Mouse (Mus musculus): ENCODE measurements around the gene Pld5. TPM values are rescaled to one million over a fixed set of nuclear protein-coding genes. Genes with fewer than 3 reads are reported as not detected.
A peak's percentile ranks its signal among the peaks of the same experiment; 100 is the strongest.

Gene Pld5
- polyA plus RNA-seq, 1 experiment from 2014 or later: 0.25 TPM

DNA sequence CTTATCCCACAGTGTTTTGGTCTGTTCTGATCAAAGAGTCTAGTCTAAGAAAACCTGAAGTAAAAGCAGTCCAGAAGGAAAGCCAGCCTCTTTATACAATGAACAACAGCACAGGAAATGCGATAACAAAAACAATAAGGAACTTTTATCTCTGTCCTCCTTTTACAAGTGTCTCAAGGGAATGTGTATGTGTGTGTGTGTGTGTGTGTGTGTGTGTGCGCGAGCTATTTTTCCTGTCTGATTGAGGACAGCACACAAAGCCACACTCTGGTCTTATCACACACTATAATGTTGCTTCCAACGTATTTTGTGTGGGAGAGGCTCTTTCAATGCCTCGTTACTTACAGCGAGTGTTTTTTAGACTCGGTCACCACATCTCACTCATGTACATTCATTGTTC lies 196.7 kb downstream of the Pld5 start:
- no peaks in the 10 kb centered on the region for H3K36me3 ChIP-seq
- H3K27ac ChIP-seq: no peak overlapping the region
- no peak overlapping the region for H3K9ac ChIP-seq
- H3K4me1 ChIP-seq: peaks cover 14% of the 10 kb centered on the region
- no peak for ATAC-seq (ENCODE audit: borderline replicate concordance, extremely low read depth, low FRiP score, low TSS enrichment)
- WGBS: 65% methylated on average over 7 of the region's 7 CpGs
- no peaks in the 10 kb centered on the region for H3K27me3 ChIP-seq
- no peak overlapping the region for H3K4me2 ChIP-seq
- H3K9me3 ChIP-seq: no peaks in the 10 kb centered on the region
- no peak overlapping the region for H3K4me3 ChIP-seq

DNA sequence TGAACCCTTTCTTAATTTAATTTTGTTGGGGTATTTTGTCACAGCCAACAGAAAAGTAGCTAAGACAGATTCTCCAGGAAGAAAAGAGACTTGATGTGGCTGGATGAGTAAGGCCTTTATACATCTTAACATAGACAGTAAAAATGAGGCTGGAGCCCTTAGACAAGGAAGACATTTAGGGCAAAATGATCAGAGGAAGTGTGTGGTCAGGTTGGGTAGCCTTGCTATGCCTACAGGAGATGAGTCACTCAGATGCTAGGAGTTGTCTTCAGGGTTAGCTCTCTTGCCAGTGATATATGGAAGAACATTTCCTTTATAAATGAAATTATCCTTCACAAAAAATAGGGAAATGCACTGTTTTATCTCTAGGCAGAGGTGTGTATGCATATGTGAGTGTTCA lies 198.3 kb downstream of the Pld5 start:
- Histone ChIP-seq H3K4me3 (no peak overlapping the region), H3K27me3 (no peaks in the 10 kb centered on the region), H3K4me1 (peaks cover 14% of the 10 kb centered on the region), H3K9me3 (no peaks in the 10 kb centered on the region), H3K36me3 (no peaks in the 10 kb centered on the region), H3K27ac (no peak overlapping the region), H3K9ac (no peak overlapping the region), H3K4me2 (no peak overlapping the region)
- ATAC-seq (ENCODE audit: borderline replicate concordance, extremely low read depth, low FRiP score, low TSS enrichment): no peak

DNA sequence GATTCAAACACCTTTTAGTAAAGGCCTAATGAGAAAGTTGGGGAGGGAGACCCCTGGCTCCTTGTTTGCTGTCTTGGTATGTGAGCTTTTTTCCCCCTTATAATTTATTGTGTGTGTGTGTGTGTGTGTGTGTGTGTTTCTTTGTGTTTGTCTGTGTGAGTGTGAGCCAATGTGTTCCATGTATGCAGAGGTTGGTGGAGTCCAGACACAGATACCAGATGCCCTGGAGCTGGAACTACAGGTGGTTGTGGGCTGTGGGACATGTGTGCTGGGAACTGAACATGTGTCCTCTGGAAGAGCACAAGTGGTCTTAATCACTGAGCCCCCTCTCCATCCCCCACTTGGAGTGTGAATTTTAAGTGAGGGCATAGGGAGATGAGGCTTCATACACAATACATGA lies 199.3 kb downstream of the Pld5 start:
- H3K4me1 ChIP-seq: peaks cover 14% of the 10 kb centered on the region
- 0 out of 2 replicates have a peak overlapping the region, but pooled peaks have one; percentile 24 for H3K27ac ChIP-seq
- no peak; the same call in 1 of the 2 replicates for ATAC-seq (ENCODE audit: borderline replicate concordance, extremely low read depth, low FRiP score, low TSS enrichment)
- H3K9me3 ChIP-seq: no peaks in the 10 kb centered on the region
- no peak overlapping the region for H3K9ac ChIP-seq
- H3K4me3 ChIP-seq: no peak overlapping the region
- no peaks in the 10 kb centered on the region for H3K36me3 ChIP-seq
- H3K4me2 ChIP-seq: no peak overlapping the region
- H3K27me3 ChIP-seq: no peaks in the 10 kb centered on the region

DNA sequence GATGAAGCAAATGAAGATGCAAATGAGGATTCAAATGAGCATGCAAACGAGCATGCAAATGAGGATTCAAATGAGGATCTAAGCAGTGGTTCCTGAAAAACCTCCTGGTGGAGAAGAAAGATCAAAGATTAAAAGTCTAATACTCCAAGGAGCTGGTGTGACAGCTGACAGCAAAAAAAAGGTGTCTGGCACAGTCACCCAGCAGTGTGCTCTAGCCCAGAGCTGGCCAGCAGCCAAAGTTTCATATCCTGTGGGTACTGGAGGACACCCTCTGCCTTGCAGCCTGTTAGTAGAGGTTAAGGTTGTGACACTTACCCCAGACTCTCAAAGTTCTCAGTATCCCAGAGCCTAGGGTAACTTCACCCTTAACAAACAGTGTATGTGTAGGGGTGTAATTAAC lies 199.7 kb downstream of the Pld5 start:
- no peak overlapping the region for H3K4me3 ChIP-seq
- no peak overlapping the region for H3K9ac ChIP-seq
- no peaks in the 10 kb centered on the region for H3K9me3 ChIP-seq
- H3K4me1 ChIP-seq: peaks cover 14% of the 10 kb centered on the region
- 0 out of 2 replicates have a peak overlapping the region, but pooled peaks have one; percentile 24 for H3K27ac ChIP-seq
- WGBS: 65% methylated on average over 1 of the region's 1 CpGs
- H3K27me3 ChIP-seq: no peaks in the 10 kb centered on the region
- peak; percentile 78 for ATAC-seq (ENCODE audit: borderline replicate concordance, extremely low read depth, low FRiP score, low TSS enrichment)
- no peaks in the 10 kb centered on the region for H3K36me3 ChIP-seq
- H3K4me2 ChIP-seq: no peak overlapping the region

DNA sequence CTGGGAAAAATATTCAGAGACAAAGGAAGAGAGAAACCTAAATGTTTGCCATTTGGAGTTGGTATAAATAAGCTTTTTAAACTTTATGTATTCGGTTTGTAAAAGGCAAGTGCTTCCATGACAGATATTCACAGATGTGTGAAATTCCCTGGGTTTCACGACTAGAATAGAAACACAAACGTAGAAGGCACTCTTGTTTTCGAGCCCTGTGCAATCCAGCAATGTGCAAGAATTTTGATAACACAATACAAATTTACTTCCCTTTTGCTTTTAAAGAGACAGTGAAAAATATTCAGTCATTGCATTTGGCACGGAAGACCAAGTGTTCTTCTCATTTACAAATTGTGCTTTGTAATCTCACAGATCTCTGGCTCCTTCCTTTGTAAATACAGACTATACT lies 200.6 kb downstream of the Pld5 start:
- WGBS: 22% methylated on average over 5 of the region's 5 CpGs
- Histone ChIP-seq H3K9me3 (no peaks in the 10 kb centered on the region), H3K9ac (no peak overlapping the region), H3K4me2 (no peak overlapping the region), H3K27ac (no peak overlapping the region), H3K4me1 (peaks cover 14% of the 10 kb centered on the region), H3K4me3 (no peak overlapping the region), H3K27me3 (no peaks in the 10 kb centered on the region), H3K36me3 (no peaks in the 10 kb centered on the region)
- ATAC-seq (ENCODE audit: borderline replicate concordance, extremely low read depth, low FRiP score, low TSS enrichment): no peak

DNA sequence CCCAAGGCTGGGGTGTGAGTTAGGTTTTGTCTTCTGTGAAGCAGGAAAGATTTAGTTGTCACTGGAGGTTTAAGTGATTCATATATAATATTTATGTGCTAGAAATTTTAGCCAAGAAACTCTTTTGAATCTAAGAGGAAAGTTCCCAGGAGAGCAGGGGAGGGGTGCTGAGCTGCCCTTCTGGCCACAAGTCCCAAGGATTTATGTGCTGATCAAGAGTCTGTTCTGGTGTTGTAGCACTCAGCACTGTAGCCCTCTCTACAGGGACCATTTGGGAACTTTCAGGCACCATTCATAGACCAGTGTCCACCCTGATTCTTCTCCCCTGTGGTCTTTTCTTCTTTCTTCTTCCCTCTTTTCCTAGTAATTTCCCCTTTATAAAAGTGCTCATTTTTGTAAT lies 209.8 kb downstream of the Pld5 start:
- Histone ChIP-seq H3K9me3 (no peaks in the 10 kb centered on the region), H3K27ac (no peak overlapping the region), H3K4me3 (no peak overlapping the region), H3K4me2 (no peak overlapping the region), H3K27me3 (no peaks in the 10 kb centered on the region), H3K36me3 (no peaks in the 10 kb centered on the region), H3K4me1 (no peaks in the 10 kb centered on the region), H3K9ac (no peak overlapping the region)
- no peak for ATAC-seq (ENCODE audit: borderline replicate concordance, extremely low read depth, low FRiP score, low TSS enrichment)

DNA sequence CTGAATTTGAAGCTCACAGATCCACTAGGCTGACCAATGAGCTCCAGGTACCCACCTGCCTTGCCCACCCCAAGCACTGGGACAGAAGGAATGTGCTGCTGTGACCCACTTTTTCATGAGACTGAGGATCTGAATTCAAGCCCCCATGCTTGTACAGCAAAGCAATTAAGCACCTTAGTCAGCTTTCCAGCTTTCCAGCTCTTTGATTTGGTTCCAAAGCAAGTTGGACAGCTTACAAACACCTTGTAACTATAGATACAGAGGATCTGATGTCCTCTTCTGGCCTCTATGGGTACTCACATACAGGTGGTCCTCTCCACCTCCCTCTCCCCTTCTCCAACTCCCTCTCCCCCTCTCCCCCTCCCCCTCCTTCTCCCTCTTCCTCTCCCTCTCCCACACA lies 210.6 kb downstream of the Pld5 start:
- H3K4me2 ChIP-seq: no peak overlapping the region
- ATAC-seq (ENCODE audit: borderline replicate concordance, extremely low read depth, low FRiP score, low TSS enrichment): no peak
- no peaks in the 10 kb centered on the region for H3K9me3 ChIP-seq
- no peak overlapping the region for H3K27ac ChIP-seq
- no peaks in the 10 kb centered on the region for H3K4me1 ChIP-seq
- no peaks in the 10 kb centered on the region for H3K27me3 ChIP-seq
- no peaks in the 10 kb centered on the region for H3K36me3 ChIP-seq
- H3K9ac ChIP-seq: no peak overlapping the region
- no peak overlapping the region for H3K4me3 ChIP-seq

DNA sequence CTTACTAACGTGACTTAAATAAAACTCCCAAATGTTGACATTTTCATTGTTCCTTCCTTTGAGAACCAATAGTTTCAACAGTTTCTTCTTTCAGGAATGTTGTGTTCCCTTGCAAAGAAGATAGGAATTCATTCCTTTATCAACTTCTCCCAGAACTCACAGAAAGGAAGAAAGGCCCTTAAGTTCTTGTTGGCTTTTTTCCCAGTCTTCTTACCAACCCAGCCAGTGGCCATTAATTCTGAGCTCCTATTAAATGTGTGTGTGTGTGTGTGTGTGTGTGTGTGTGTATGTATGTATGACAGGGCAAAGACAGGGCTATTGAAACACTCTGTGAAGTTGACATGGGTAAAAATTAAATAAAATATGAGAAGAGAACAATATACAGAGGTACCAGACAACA lies 221.5 kb downstream of the Pld5 start:
- H3K4me1 ChIP-seq: no peaks in the 10 kb centered on the region
- WGBS: 11% methylated on average over 1 of the region's 1 CpGs
- H3K36me3 ChIP-seq: no peaks in the 10 kb centered on the region
- no peak; the same call in 1 of the 2 replicates for ATAC-seq (ENCODE audit: borderline replicate concordance, extremely low read depth, low FRiP score, low TSS enrichment)
- no peak overlapping the region for H3K4me3 ChIP-seq
- H3K4me2 ChIP-seq: no peak overlapping the region
- no peaks in the 10 kb centered on the region for H3K27me3 ChIP-seq
- H3K9ac ChIP-seq: no peak overlapping the region
- peak overlapping the region; percentile 53 for H3K27ac ChIP-seq
- no peaks in the 10 kb centered on the region for H3K9me3 ChIP-seq

DNA sequence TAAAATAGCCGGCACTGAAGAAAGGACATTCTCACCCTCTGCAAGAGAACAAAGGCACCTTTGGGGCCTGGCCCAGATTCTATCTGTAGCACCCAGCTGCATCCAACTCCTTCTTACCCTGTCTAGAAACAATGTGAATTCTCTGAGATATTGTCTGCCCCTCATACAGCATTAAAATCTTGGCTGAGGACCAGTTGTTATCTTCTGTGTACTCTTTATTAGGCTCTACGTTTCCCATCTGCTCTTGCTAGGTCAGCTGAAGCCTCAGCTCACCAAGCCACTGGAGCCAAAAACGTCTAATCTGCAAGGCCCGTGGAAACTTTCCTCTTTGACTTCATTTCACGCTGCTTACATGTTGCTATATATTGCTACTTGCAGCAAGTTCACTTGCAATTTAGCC lies 228.1 kb downstream of the Pld5 start:
- no peak; the same call in 1 of the 2 replicates for ATAC-seq (ENCODE audit: borderline replicate concordance, extremely low read depth, low FRiP score, low TSS enrichment)
- no peak overlapping the region for H3K9ac ChIP-seq
- H3K4me1 ChIP-seq: peaks cover 5% of the 10 kb centered on the region; the same call in 1 of the 2 replicates
- H3K27ac ChIP-seq: no peak overlapping the region
- H3K9me3 ChIP-seq: no peaks in the 10 kb centered on the region
- H3K4me3 ChIP-seq: no peak overlapping the region
- whole genome bisulfite sequencing: 33% methylated on average over 5 of the region's 5 CpGs
- H3K27me3 ChIP-seq: no peaks in the 10 kb centered on the region
- H3K4me2 ChIP-seq: no peak overlapping the region
- H3K36me3 ChIP-seq: no peaks in the 10 kb centered on the region

DNA sequence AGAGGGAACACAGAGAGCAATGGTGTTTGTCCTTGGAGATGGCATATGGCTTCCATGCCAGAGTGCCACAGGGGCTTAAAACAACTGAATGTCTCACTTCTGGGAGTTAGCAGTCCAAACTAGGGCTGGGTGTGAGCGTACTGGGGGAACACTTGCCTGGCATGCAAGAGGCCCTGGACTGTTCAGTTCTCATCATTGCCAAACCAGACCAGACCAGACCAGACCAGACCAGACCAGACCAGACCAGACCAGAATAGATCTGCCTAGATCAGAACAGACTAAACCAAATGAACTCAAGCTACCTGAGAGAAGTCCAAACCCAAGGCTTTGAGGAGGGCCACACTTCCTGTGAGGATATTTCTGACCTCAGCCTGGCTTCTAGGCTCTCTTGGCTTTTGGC lies 228.7 kb downstream of the Pld5 start:
- 86% methylated on average over 1 of the region's 1 CpGs for WGBS
- no peaks in the 10 kb centered on the region for H3K9me3 ChIP-seq
- H3K4me3 ChIP-seq: no peak overlapping the region
- no peak overlapping the region for H3K27ac ChIP-seq
- H3K36me3 ChIP-seq: no peaks in the 10 kb centered on the region
- no peak overlapping the region for H3K4me2 ChIP-seq
- H3K4me1 ChIP-seq: peaks cover 5% of the 10 kb centered on the region; the same call in 1 of the 2 replicates
- H3K27me3 ChIP-seq: no peaks in the 10 kb centered on the region
- no peak for ATAC-seq (ENCODE audit: borderline replicate concordance, extremely low read depth, low FRiP score, low TSS enrichment)
- no peak overlapping the region for H3K9ac ChIP-seq

DNA sequence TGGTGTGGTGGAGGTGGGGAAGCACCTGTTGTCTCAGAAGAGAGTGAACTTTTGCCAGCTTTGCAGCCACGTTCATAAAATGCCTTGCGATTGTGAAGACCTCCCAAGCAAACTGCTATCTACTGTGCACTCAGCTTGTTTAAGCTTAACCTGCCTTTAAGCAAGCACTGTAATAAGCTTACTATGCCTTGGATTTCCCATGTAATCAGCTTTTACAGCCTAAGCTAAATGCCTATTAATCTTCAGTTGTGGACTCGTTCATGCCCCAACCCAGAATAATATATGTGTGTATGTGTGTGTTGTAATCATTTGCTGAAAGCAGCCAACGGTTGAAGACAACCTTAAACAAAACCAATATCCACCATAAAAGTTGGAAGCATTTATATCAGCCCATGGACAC lies 232.1 kb downstream of the Pld5 start:
- Histone ChIP-seq H3K4me2 (no peak overlapping the region), H3K4me1 (peaks cover 5% of the 10 kb centered on the region; the same call in 1 of the 2 replicates), H3K9ac (no peak overlapping the region), H3K27ac (no peak overlapping the region), H3K9me3 (no peaks in the 10 kb centered on the region), H3K4me3 (no peak overlapping the region), H3K36me3 (no peaks in the 10 kb centered on the region), H3K27me3 (no peaks in the 10 kb centered on the region)
- no peak for ATAC-seq (ENCODE audit: borderline replicate concordance, extremely low read depth, low FRiP score, low TSS enrichment)
- WGBS: 74% methylated on average over 4 of the region's 4 CpGs

DNA sequence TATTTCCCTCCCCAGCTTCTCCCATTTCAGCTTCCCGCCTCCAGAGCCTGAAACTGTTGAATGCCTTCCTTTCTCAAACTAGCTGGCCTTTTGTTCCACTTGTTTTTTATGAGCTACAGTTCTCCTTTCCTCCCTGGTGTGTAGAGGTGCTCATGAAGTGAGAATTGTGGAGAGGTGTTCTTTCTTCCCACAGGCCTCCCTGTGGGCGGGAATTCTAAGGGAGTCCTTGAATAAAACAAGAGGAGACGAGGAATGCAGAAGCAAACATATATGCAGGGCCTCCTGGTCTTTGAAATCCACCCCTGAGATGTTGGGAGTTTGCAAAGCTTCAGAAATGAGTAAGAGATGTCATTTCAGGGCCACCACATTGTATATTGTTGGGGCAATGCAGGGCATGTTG lies 235.2 kb downstream of the Pld5 start:
- Histone ChIP-seq H3K27me3 (no peaks in the 10 kb centered on the region), H3K9me3 (no peaks in the 10 kb centered on the region), H3K36me3 (no peaks in the 10 kb centered on the region), H3K4me2 (no peak overlapping the region), H3K4me1 (no peaks in the 10 kb centered on the region), H3K4me3 (no peak overlapping the region), H3K9ac (no peak overlapping the region), H3K27ac (peak overlapping the region; percentile 7; the same call in 1 of the 2 replicates)
- 60% methylated on average over 3 of the region's 3 CpGs for WGBS
- no peak for ATAC-seq (ENCODE audit: borderline replicate concordance, extremely low read depth, low FRiP score, low TSS enrichment)

DNA sequence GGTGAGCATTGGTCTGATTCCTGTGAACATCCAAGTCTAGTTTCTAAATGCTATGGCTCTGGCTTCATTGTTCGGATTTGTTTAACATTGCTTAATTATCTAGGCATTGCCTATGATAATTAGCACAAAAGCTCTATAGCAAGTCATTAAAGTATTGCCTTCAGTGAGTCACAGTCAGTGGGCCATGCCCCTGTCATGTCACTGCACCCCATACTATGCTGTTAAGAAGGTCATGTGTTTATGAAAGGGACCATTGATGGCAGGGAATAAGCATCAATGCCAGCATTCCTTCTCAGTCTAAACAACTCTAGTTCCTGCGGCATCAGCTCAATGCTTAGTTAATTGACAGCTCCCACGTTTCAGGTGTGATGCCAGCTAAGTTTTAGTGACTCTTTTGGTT lies 239.1 kb downstream of the Pld5 start:
- Histone ChIP-seq H3K4me3 (no peak overlapping the region), H3K27ac (no peak overlapping the region), H3K4me2 (no peak overlapping the region), H3K36me3 (no peaks in the 10 kb centered on the region), H3K9ac (no peak overlapping the region), H3K9me3 (no peaks in the 10 kb centered on the region), H3K4me1 (no peaks in the 10 kb centered on the region), H3K27me3 (no peaks in the 10 kb centered on the region)
- 71% methylated on average over 3 of the region's 3 CpGs for WGBS
- ATAC-seq (ENCODE audit: borderline replicate concordance, extremely low read depth, low FRiP score, low TSS enrichment): no peak

All from lung, embryonic 15.5 days (tissue).